Mouse (Mus musculus): ENCODE results near the gene Acox3.

DNA sequence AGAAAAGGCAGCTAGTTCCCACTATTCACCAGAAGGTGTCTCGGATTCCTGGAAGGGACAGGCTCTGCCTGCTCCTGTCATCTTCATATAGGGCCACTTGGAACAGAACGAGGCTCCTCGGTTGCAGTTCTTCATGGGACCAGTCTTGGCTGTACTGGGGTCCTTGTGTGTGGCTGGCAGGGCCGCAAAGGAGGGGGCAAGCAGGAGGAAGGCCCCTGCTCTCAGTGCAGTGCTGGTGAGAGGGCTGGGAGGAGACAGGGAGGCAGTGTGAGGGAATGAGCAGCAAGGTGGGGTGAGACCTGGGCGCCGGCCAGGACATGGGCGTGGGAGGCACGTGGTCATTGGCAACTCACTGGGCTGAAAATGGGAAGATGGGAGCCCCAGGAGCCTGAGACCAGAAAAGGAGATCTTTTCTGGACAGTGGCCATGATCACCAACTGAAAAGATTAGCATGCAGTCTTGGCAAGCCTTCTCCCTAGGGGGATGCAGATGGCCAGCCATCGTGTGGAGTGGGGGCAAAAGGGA lies 79.2 kb downstream of the Acox3 start:
- TF ChIP-seq CTCF (IDR thresholded peaks at IDR 0.05; ENCODE audit: low read depth) (no peak), EP300 (optimal IDR thresholded peaks at IDR 0.05) (no peak)
